Mouse (Mus musculus) liver (tissue): ENCODE measurements around the gene Fancd2.

Experiments
- DNase-seq: peaks from one replicate; pipeline ENCODE4 v3.0.0-alpha.2; 2020; ENCODE audit warnings: mixed read lengths

The Fancd2 gene

DNA sequence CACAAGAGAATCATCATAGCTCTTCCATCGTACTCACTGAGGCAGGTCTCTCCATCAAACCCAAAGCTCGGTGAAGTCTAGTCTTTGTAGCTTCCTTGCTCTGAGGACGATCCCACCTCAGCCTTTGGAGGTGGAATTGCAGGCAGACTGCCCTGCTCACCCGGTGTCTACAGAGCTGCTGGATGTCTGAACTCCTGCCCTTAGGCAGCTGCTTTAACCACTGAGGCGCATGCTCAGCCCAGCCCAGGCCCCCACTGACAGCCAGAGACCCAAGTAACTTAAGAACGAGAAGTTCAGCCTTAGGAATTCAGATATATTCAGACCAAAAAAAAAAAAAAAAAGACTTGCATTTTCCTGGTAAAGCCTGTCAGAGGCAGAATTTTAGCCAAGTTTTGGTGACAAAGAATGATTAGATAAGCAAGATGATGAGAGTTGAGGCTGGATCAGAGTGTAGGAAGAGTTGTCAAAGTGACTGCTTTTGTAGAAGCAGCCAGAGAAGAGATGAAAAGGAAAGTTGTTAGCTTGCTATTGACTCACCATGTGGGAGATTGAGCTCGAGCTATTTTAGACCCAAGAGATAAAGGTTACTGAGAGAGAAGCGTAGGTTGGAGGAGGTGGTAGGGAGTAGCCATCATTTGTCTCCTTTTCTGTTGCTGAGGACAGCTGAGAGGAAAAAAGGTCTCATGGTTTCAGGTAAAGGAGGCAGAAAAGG lies 80.9 kb downstream of the Fancd2 start:
- DNase-seq = no peak

DNA sequence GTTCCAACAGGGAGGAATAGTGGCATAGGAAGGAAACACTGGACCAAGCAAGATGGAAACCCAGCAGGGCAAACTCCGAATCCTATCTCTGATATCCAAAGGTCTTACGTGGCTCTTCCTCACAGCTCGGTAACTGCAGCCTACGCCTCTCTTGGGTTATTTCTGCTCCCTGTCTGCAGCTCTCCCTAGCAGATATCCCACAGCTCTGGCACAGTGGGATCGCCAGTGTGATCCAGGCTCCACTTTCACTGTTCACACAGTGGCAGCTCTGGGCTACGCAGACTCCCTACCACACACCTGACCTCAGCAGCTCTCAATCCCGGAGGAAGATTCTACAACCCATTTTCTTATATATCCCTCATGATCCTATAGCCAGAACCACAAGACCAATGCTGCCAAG lies 82.7 kb downstream of the Fancd2 start:
- no peak for DNase-seq

DNA sequence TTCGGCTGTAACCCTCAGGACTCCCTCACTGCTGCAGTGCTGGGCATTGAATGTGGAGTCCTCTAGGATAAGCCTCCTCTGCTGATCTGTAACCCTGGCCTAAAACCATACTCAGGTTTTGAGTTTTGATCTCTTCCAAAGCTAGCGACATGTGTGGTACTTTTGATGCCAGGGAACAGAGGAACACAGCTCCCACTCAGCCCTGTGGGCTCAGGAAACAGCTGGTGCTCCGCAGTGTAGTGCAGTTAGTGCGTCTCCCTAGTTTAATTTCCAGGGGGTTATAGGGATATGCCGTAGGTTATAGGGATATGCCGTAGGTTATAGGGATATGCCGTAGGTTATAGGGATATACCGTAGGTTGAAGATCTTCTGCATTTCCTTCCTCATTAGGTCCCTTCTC lies 83.5 kb downstream of the Fancd2 start:
- no peak for DNase-seq

DNA sequence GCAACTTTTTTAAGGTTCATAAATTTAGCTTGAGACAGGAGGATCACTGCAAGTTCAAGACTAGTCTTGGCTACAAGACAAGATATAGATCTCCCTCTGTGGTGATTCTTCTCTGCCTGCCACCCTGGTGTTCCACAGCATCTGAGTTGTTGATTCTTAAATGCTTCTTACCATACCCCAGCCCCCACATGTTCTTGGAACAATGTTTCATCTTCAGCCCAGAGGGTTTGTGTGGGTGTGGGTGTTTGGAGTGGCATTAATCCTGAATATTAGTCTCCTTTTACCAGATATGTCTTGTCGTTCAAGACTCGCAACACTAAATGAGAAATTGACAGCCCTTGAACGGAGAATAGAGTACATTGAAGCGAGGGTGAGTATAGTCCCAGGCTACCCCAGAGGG lies 84.0 kb downstream of the Fancd2 start:
- DNase-seq = no peak

DNA sequence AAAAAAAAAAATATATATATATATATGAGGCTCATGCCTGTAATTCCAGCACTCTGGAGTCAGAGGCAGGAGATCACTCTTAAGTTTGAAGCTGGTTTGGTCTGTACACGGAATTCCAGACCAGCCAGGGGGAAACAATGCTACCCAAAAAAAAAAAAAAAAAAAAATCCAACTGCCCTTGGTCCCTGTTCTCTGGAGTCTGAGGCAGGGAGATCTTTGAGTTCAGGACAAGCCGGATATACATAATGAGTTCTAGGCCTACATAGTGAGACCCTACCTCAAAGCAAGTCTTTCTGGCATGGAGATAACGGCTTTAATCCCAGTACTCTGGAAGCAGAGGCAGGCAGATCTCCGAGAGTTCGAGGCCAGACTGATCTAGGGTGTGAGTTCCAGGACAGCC lies 91.9 kb downstream of the Fancd2 start:
- no peak for DNase-seq

DNA sequence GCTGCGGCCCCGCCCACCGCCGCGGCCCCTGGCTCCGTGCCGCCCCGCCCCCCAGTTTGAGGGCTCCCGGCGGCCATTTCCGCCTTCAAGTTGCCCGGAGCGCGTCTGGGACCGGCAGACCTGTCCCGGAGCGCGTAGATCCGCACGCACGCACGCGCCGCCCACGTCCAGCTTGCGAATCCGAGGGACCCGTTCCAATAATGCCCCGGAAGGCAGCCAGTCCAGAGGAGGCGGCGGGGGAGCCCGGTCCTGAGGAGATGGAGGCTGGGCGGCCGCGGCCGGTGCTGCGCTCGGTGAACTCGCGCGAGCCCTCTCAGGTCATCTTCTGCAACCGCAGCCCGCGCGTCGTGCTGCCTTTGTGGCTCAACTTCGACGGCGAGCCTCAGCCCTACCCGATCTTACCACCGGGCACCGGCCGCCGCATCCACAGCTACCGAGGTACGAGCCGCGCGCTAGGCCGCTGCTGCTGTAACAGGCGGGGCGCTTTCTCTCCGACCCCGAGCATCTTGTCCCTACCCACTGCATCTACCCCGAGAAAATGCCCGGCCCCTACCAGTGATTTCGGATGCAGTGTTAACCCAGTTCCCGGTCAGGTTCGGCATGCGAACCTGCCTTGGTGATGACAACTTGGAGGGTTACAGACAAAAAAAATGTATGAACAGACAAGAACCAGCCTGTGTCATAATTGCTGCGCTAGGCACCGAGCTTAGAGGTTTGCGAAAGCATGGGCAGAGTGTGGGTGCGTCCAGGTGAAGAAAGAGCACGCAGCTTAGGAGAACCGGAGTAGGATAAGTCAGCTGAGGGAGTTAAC lies 92.7 kb downstream of the Fancd2 start, which contains the start of gene Vhl:
Gene Vhl, plus strand, starts transcription at position 19 of the 811 bp plus-strand sequence.
- peak; percentile 90 for DNase-seq

GRCm38 (mm10) chr6:113624989-113625770 lies 93.7 kb downstream of the Fancd2 start:
- no peak for DNase-seq

DNA sequence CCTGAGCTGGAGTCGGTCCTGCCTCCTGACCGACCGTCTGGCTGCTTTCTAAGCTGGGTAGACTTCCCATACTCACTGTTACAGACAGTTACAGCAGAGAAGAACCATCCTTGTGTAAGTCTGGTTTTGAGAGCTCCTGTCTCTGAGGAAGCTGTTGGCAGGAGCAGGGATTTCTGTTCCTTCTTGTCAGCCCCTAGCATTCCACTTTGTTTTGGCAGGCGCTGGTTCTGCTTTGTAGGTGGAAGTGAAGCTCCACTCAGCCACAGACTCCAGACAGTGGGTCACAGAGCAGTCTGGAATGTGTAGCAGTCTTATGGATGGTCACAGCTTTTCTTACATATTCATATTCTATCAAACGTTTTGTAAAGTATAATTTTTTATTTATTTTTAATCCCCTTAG lies 98.8 kb downstream of the Fancd2 start:
- DNase-seq = no peak

- no peak for DNase-seq
Observed at GRCm38 (mm10) chr6:113632863-113633262, 101.4 kb downstream of the Fancd2 start.

GRCm38 (mm10) chr6:113638302-113639040 lies 107.0 kb downstream of the Fancd2 start, which contains the start of gene Irak2:
Irak2 (plus strand) TSS chr6:113638467.
- DNase-seq = peak; percentile 96

- DNase-seq = no peak
Observed at GRCm38 (mm10) chr6:113639201-113639600, 107.7 kb downstream of the Fancd2 start.

GRCm38 (mm10) chr6:113642605-113643004 lies 111.1 kb downstream of the Fancd2 start:
- no peak for DNase-seq

DNA sequence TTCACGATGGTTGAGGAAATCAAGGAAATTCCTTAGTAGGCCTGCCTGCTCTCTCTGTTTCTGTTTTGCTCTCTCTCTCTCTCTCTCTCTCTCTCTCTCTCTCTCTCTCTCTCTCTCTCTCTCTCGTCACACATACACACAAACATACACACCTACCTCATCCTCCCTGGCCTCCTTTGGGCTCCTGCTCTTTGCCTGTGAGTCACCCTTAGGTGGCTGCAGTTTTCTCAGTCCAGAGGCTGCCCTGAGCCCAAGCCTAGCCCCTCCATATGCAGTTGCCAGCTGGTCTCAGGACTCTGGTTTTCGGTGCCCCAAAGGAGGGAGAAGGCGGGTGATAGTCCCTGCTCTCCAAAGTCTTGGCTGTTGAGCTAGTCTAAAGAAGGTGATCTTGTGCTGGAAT lies 111.5 kb downstream of the Fancd2 start:
- no peak for DNase-seq

- no peak for DNase-seq
Observed at GRCm38 (mm10) chr6:113643967-113644366, 112.5 kb downstream of the Fancd2 start.

DNA sequence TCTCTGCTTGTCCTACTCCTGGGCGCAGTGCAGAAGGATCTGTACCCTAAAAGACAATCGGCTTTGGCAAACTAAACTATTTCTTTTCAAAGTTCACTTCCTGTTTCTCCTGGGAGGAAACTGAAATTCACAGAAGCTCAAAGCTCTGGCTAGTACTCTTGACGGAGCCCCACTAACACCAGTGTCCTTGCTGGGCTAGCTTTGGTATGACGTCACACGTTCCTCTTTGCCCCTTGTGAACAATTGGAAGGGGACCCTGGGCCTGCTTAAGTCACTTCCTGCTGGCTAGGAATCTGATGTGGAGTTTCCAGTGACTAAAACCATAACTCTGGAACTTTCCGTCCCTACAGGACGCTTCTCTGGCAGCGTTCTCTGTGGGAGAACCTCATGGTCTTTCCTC lies 113.3 kb downstream of the Fancd2 start:
- DNase-seq = no peak
